Mouse (Mus musculus): Measurements from ENCODE around the gene Tmem179. TPM values are rescaled to one million over a fixed set of nuclear protein-coding genes. Genes with fewer than 3 reads are reported as not detected.

Tmem179 gene
- polyA plus RNA-seq, 1 experiment from 2014 or later: 2.1 TPM

- Histone ChIP-seq H3K9me3 (ENCODE audit: control insufficient read depth, low read depth, low read length) (no peaks in the 10 kb centered on the region), H3K27ac (ENCODE audit: low read length) (no peak overlapping the region; the same call in 1 of the 2 replicates), H3K9ac (replicated peaks; ENCODE audit: low read depth, low read length) (no peak overlapping the region), H3K4me1 (ENCODE audit: control insufficient read depth, insufficient read depth, low read length) (peaks cover 12% of the 10 kb centered on the region), H3K4me3 (ENCODE audit: low read depth, low read length) (no peak overlapping the region), H3K4me2 (replicated peaks; ENCODE audit: low read depth, low read length) (no peak overlapping the region), H3K36me3 (ENCODE audit: control insufficient read depth, insufficient read depth, low read length) (no peaks in the 10 kb centered on the region), H3K27me3 (ENCODE audit: control insufficient read depth, insufficient read depth, low read length) (no peaks in the 10 kb centered on the region)
- WGBS: 24% methylated on average over 4 of the region's 4 CpGs
- 0 out of 2 replicates have a peak, but pooled peaks have one; percentile 18 for ATAC-seq (ENCODE audit: insufficient number of reproducible peaks, insufficient read depth, low FRiP score, low read depth)
Observed at GRCm38 (mm10) chr12:112518105-112518504, 1.6 kb upstream of the Tmem179 start.

DNA sequence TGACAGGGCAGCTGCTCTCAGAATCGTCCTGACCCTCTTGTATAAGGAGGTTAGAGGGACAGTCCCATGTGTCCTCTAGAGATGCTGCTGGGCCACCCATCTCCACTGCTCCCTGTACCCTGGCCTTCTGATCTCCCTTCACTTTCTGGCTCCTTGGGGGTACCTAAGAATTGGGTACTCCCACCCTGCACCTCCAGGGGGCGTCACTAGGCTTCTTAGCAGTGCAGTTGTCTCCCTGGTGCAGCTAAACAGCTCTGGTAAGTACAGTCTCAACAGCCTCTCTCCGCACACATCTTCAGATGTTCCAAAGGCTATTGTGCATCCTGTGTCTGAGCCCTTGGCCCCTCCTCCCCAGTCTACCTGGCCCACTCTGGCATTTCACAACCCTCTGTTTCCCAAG is 1.6 kb downstream of the Tmem179 start:
- Histone ChIP-seq H3K27ac (ENCODE audit: low read length) (no peak overlapping the region), H3K9me3 (ENCODE audit: control insufficient read depth, low read depth, low read length) (no peaks in the 10 kb centered on the region), H3K4me2 (replicated peaks; ENCODE audit: low read depth, low read length) (no peak overlapping the region), H3K4me1 (ENCODE audit: control insufficient read depth, insufficient read depth, low read length) (peaks cover 14% of the 10 kb centered on the region), H3K9ac (replicated peaks; ENCODE audit: low read depth, low read length) (no peak overlapping the region), H3K4me3 (ENCODE audit: low read depth, low read length) (no peak overlapping the region), H3K27me3 (ENCODE audit: control insufficient read depth, insufficient read depth, low read length) (peaks cover 8% of the 10 kb centered on the region), H3K36me3 (ENCODE audit: control insufficient read depth, insufficient read depth, low read length) (no peaks in the 10 kb centered on the region)
- ATAC-seq (ENCODE audit: insufficient number of reproducible peaks, insufficient read depth, low FRiP score, low read depth): no peak
- 55% methylated on average over 3 of the region's 3 CpGs for WGBS

DNA sequence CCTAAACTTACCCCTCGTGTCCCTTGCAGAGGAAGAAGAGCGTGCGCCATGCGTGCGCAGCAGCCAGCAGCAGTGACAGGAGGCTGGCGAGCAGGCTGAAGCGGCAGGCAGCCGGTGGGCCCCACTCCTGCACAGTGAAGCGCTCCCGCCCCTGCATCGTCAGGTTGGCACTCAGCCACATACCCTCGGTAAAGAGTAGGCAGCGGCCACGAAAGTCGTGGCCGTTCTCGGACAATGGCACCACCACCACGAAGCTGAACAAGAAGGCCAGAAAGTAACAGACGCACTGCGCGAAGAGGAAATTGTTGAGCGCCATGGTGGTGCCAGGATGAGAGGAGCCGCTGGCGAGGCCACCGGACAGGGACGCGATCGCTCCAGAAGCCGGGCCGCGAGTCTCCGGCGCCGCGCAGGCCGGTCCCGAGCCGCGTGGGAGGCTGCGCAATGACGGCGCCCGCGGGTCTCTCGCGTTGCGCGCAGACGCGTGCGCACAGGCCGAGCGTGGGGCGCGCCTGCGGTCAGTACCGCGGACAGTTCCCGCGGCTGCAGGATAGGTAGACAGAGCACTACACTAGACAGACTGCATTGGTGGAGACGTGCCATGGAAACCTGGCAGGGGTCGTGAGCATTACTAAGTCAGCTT is 5.7 kb downstream of the Tmem179 start:
- Histone ChIP-seq H3K9me3 (ENCODE audit: control insufficient read depth, low read depth, low read length) (no peaks in the 10 kb centered on the region), H3K4me3 (ENCODE audit: low read depth, low read length) (peak overlapping the region; percentile 23), H3K4me1 (ENCODE audit: control insufficient read depth, insufficient read depth, low read length) (0 out of 2 replicates have a peak, but pooled peaks cover 2% of the 10 kb centered on the region), H3K4me2 (replicated peaks; ENCODE audit: low read depth, low read length) (peak overlapping the region; percentile 51), H3K36me3 (ENCODE audit: control insufficient read depth, insufficient read depth, low read length) (no peaks in the 10 kb centered on the region), H3K27ac (ENCODE audit: low read length) (no peak overlapping the region), H3K27me3 (ENCODE audit: control insufficient read depth, insufficient read depth, low read length) (peaks cover 14% of the 10 kb centered on the region), H3K9ac (replicated peaks; ENCODE audit: low read depth, low read length) (no peak overlapping the region)
- peak; percentile 62; the same call in 1 of the 2 replicates for ATAC-seq (ENCODE audit: insufficient number of reproducible peaks, insufficient read depth, low FRiP score, low read depth)
- 2% methylated on average over 62 of the region's 62 CpGs for WGBS

GRCm38 (mm10) chr12:112510365-112510732 is 6.2 kb downstream of the Tmem179 start:
- Histone ChIP-seq H3K9me3 (ENCODE audit: control insufficient read depth, low read depth, low read length) (no peaks in the 10 kb centered on the region), H3K27me3 (ENCODE audit: control insufficient read depth, insufficient read depth, low read length) (peaks cover 14% of the 10 kb centered on the region), H3K27ac (ENCODE audit: low read length) (no peak overlapping the region), H3K9ac (replicated peaks; ENCODE audit: low read depth, low read length) (no peak overlapping the region), H3K4me2 (replicated peaks; ENCODE audit: low read depth, low read length) (peak overlapping the region; percentile 51), H3K36me3 (ENCODE audit: control insufficient read depth, insufficient read depth, low read length) (no peaks in the 10 kb centered on the region), H3K4me1 (ENCODE audit: control insufficient read depth, insufficient read depth, low read length) (0 out of 2 replicates have a peak, but pooled peaks cover 2% of the 10 kb centered on the region), H3K4me3 (ENCODE audit: low read depth, low read length) (no peak overlapping the region; the same call in 1 of the 2 replicates)
- WGBS: 23% methylated on average over 7 of the region's 7 CpGs
- ATAC-seq (ENCODE audit: insufficient number of reproducible peaks, insufficient read depth, low FRiP score, low read depth): no peak

DNA sequence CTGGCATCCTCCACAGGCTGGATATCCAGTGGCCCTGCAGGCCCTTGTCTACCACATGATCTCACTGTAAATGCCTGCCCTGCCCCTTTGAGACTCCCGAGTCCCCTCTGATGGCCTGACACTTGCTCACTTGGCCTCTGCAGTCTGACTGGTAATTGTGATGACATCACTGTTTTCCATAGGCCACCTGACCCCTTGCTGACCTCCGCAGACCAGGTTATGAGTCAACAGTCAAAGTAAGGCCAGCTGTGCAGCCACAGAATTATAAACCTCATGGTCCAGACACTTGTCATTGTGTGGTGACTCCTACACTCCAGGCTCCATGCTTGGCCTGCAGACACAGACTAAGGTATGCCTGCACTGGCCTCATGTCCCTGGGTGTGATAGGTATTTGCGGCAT is 8.6 kb downstream of the Tmem179 start:
- Histone ChIP-seq H3K4me3 (ENCODE audit: low read depth, low read length) (no peak overlapping the region), H3K9me3 (ENCODE audit: control insufficient read depth, low read depth, low read length) (no peaks in the 10 kb centered on the region), H3K27ac (ENCODE audit: low read length) (no peak overlapping the region), H3K9ac (replicated peaks; ENCODE audit: low read depth, low read length) (no peak overlapping the region), H3K4me1 (ENCODE audit: control insufficient read depth, insufficient read depth, low read length) (0 out of 2 replicates have a peak, but pooled peaks cover 2% of the 10 kb centered on the region), H3K27me3 (ENCODE audit: control insufficient read depth, insufficient read depth, low read length) (peaks cover 14% of the 10 kb centered on the region), H3K36me3 (ENCODE audit: control insufficient read depth, insufficient read depth, low read length) (no peaks in the 10 kb centered on the region), H3K4me2 (replicated peaks; ENCODE audit: low read depth, low read length) (no peak overlapping the region)
- no peak for ATAC-seq (ENCODE audit: insufficient number of reproducible peaks, insufficient read depth, low FRiP score, low read depth)
- 72% methylated on average over 3 of the region's 3 CpGs for WGBS

DNA sequence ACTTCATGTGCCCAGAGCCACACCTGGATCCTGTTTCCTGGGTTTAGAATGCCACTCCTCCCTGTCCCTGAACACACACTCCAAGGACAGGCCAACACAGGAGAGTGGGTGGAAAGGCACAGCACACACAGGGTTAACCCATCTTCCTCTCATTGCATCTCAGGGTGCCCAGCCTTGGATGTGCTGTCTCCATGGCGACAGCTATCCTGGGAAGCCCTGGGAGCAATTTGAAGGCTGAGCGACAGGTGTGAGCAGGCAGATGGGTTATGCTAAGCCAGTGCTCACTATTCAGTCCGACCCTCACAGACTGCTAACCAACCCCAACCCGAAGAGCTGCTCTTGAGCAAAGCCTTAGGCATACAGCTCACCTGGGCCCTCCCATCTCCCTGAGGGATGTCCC is 9.3 kb downstream of the Tmem179 start:
- H3K4me2 ChIP-seq (replicated peaks; ENCODE audit: low read depth, low read length): no peak overlapping the region
- no peaks in the 10 kb centered on the region for H3K9me3 ChIP-seq (ENCODE audit: control insufficient read depth, low read depth, low read length)
- H3K27ac ChIP-seq (ENCODE audit: low read length): no peak overlapping the region
- WGBS: 28% methylated on average over 4 of the region's 4 CpGs
- no peaks in the 10 kb centered on the region for H3K36me3 ChIP-seq (ENCODE audit: control insufficient read depth, insufficient read depth, low read length)
- peaks cover 14% of the 10 kb centered on the region for H3K27me3 ChIP-seq (ENCODE audit: control insufficient read depth, insufficient read depth, low read length)
- 0 out of 2 replicates have a peak, but pooled peaks cover 2% of the 10 kb centered on the region for H3K4me1 ChIP-seq (ENCODE audit: control insufficient read depth, insufficient read depth, low read length)
- no peak overlapping the region for H3K4me3 ChIP-seq (ENCODE audit: low read depth, low read length)
- no peak for ATAC-seq (ENCODE audit: insufficient number of reproducible peaks, insufficient read depth, low FRiP score, low read depth)
- H3K9ac ChIP-seq (replicated peaks; ENCODE audit: low read depth, low read length): no peak overlapping the region

GRCm38 (mm10) chr12:112506267-112506666 is 10.3 kb downstream of the Tmem179 start:
- no peak for ATAC-seq (ENCODE audit: insufficient number of reproducible peaks, insufficient read depth, low FRiP score, low read depth)
- Histone ChIP-seq H3K9me3 (ENCODE audit: control insufficient read depth, low read depth, low read length) (no peaks in the 10 kb centered on the region), H3K36me3 (ENCODE audit: control insufficient read depth, insufficient read depth, low read length) (no peaks in the 10 kb centered on the region)

DNA sequence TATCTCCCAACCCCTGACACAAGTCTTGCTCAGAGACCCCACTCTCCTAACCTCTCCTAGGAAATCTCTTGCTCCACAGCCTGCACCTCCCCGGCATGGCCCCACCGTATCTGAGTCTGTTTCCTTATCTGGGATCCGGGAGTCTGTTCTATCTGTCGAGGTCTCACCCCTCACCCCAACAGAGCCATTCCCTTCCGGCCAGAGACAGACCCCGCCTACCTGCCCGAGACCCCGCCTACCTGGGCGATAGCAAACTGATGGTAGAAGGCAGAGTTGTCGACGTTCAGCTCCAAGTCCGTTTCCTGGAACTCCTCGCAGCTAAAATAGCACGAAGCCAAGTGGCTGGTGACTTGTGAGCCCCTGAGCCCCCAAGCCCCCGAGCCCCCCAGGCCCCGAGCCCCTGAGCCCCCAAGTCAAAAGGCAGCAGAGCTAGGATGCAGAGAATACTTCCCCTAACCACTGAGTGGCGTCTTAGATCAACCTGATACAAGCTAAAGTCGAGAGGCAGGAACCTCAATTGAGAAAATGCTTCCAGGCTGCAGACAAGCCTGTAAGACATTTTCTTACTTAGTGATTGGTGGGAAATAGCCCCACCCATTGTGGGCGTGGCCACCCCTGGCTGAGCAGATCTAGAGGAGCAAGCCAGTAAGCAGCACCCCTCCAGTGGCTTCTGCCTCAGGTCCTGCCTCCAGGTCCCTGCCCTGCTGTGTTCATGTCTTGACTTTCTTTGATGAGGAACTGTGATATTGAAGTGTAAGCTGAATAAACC is 13.4 kb downstream of the Tmem179 start:
- H3K4me1 ChIP-seq (ENCODE audit: control insufficient read depth, insufficient read depth, low read length): no peaks in the 10 kb centered on the region
- ATAC-seq (ENCODE audit: insufficient number of reproducible peaks, insufficient read depth, low FRiP score, low read depth): no peak
- H3K27ac ChIP-seq (ENCODE audit: low read length): no peak overlapping the region
- 22% methylated on average over 19 of the region's 19 CpGs for WGBS
- no peak overlapping the region for H3K4me3 ChIP-seq (ENCODE audit: low read depth, low read length)
- H3K4me2 ChIP-seq (replicated peaks; ENCODE audit: low read depth, low read length): no peak overlapping the region
- no peaks in the 10 kb centered on the region for H3K9me3 ChIP-seq (ENCODE audit: control insufficient read depth, low read depth, low read length)
- H3K36me3 ChIP-seq (ENCODE audit: control insufficient read depth, insufficient read depth, low read length): no peaks in the 10 kb centered on the region
- no peak overlapping the region for H3K9ac ChIP-seq (replicated peaks; ENCODE audit: low read depth, low read length)
- H3K27me3 ChIP-seq (ENCODE audit: control insufficient read depth, insufficient read depth, low read length): no peaks in the 10 kb centered on the region

More at GRCm38 (mm10) chr12:112506267-112506666, 10.3 kb downstream of the Tmem179 start:
- Histone ChIP-seq H3K9ac (replicated peaks; ENCODE audit: low read depth, low read length) (no peak overlapping the region), H3K27me3 (ENCODE audit: control insufficient read depth, insufficient read depth, low read length) (peaks cover 14% of the 10 kb centered on the region), H3K27ac (ENCODE audit: low read length) (no peak overlapping the region), H3K4me2 (replicated peaks; ENCODE audit: low read depth, low read length) (no peak overlapping the region), H3K4me1 (ENCODE audit: control insufficient read depth, insufficient read depth, low read length) (0 out of 2 replicates have a peak, but pooled peaks cover 2% of the 10 kb centered on the region), H3K4me3 (ENCODE audit: low read depth, low read length) (no peak overlapping the region)
- WGBS: 62% methylated on average over 6 of the region's 6 CpGs

Measured in stomach, embryonic 14.5 days (tissue).